ENCODE assay signal across 8 mouse cellular contexts in the genomic region with DNA sequence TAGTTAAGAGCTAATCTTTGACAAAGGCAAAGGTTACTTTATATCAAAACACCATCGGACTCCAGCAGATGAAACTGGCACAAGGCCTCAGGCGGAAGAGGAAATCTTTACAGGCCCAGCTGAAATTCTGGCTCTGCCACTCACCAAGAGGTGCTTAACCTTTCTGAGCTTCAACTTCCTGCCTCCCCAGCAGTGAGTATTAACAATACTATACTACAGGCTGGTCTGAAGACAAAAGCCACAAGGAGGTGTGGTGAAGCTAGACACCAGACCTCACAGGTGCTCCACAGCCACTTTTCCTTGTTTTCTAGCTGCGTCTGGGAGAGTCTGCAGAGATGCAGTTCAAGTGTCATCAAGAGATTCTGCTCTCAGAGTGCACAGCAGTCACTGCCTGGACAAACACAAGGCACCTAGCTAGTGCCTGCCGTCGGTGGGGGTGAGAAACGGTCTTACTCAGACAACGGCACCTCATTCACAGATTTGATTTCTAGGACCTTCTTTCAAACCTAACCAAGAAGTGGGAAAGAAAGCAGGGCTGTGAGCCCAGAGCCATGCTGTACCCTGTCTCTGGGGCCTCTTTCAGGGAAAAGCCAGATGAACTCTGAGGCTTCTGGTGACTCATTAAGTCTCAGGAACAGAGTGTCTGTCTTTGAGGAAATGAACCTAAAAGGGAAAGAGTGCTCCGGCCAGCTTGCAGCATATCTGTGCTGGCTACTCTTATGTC. TPM values are rescaled to one million over a fixed set of nuclear protein-coding genes. Genes with fewer than 3 reads are reported as not detected.
A peak's percentile ranks its signal among the peaks of the same experiment; 100 is the strongest.
DNase-seq lines count a peak whose midpoint lies in the region; ATAC-seq lines count a peak whose summit lies in the region.

No protein-coding gene starts in this region.

- H3K4me1 ChIP-seq in lung, embryonic 16.5 days (replicated peaks; ENCODE audit: control insufficient read depth, insufficient read depth, low read length): peaks cover 13% of the 10 kb centered on the region
- no peaks in the 10 kb centered on the region for H3K4me1 ChIP-seq in midbrain, embryonic 14.5 days (ENCODE audit: control insufficient read depth, insufficient read depth, low read length)

- H3K4me3 ChIP-seq in lung, embryonic 16.5 days (ENCODE audit: low read length): no peak overlapping the region
- H3K4me3 ChIP-seq in midbrain, embryonic 14.5 days (replicated peaks; ENCODE audit: low read depth, low read length): no peak overlapping the region

- H3K27me3 ChIP-seq in lung, embryonic 16.5 days (ENCODE audit: control insufficient read depth, insufficient read depth, low read depth, low read length): no peaks in the 10 kb centered on the region
- no peaks in the 10 kb centered on the region for H3K27me3 ChIP-seq in midbrain, embryonic 14.5 days (ENCODE audit: control insufficient read depth, insufficient read depth, low read length)

- H3K36me3 ChIP-seq in lung, embryonic 16.5 days (ENCODE audit: control insufficient read depth, insufficient read depth, low read length): peaks cover 3% of the 10 kb centered on the region; the same call in 1 of the 2 replicates
- H3K36me3 ChIP-seq in midbrain, embryonic 14.5 days (ENCODE audit: control insufficient read depth, insufficient read depth, low read length): peaks cover 18% of the 10 kb centered on the region

- peak; percentile 75 for ATAC-seq in lung, embryonic 16.5 days (ENCODE audit: low read depth)
- ATAC-seq in midbrain, embryonic 14.5 days (ENCODE audit: low FRiP score, low TSS enrichment): no peak

- peak; percentile 95 for DNase-seq in heart, adult 11 months
- no peak for DNase-seq in heart, postnatal 4 days
- peak; percentile 88 for DNase-seq in R1 (ENCODE audit: low read depth, low spot score)
- peak; percentile 28 to 49 for DNase-seq in heart, postnatal 36 days
- DNase-seq in midbrain, embryonic 14.5 days: no peak
- no peak for DNase-seq in frontal cortex, postnatal 36 days (ENCODE audit: low spot score in 2 of 2)
- DNase-seq in cerebellum, adult 11 months: no peak

- H3K9me3 ChIP-seq in lung, embryonic 16.5 days (ENCODE audit: control insufficient read depth, low read length): no peaks in the 10 kb centered on the region
- H3K9me3 ChIP-seq in midbrain, embryonic 14.5 days (ENCODE audit: control insufficient read depth, low read length): no peaks in the 10 kb centered on the region

- WGBS in lung, embryonic 16.5 days: 26% methylated on average over 8 of the region's 8 CpGs
- WGBS in midbrain, embryonic 14.5 days: 70% methylated on average over 8 of the region's 8 CpGs

- H3K4me2 ChIP-seq in lung, embryonic 16.5 days (ENCODE audit: low read depth, low read length): no peak overlapping the region
- H3K4me2 ChIP-seq in midbrain, embryonic 14.5 days (ENCODE audit: low read length): no peak overlapping the region

- H3K9ac ChIP-seq in lung, embryonic 16.5 days (ENCODE audit: low read length): no peak overlapping the region; the same call in 1 of the 2 replicates
- H3K9ac ChIP-seq in midbrain, embryonic 14.5 days (replicated peaks; ENCODE audit: low read length): no peak overlapping the region

- H3K27ac ChIP-seq in lung, embryonic 16.5 days (ENCODE audit: low read length): peak overlapping the region; percentile 79
- H3K27ac ChIP-seq in midbrain, embryonic 14.5 days (replicated peaks; ENCODE audit: low read depth, low read length): no peak overlapping the region

- intact Hi-C loops in heart, postnatal 36 days (cut with DNase I): no loop called here

RNA-seq across cellular contexts. Expression of gene Tbc1d14, which starts 18.8 kb away (rescaled TPM):
- total RNA-seq in heart, postnatal 4 days (2021): 10 to 100 TPM; 20.6 to 22.6 TPM
- total RNA-seq in heart, postnatal 36 days (2021): 10 to 100 TPM; 13.7 to 14.2 TPM
- 25.2 and 25.9 TPM in 2 replicates for polyA plus RNA-seq in lung, embryonic 16.5 days (2015; fragmentation: Nextera tagmentation; extraction: Ambion mirVana)
- polyA plus RNA-seq in midbrain, embryonic 14.5 days (2014; fragmentation: Nextera tagmentation; extraction: Ambion mirVana): 69.3 and 81.0 TPM in 2 replicates

Comparison
In these comparisons a context has a peak if more than half of its experiments do, and no peak if none do; other contexts are left out.
1. DNase-seq: peak in heart, adult 11 months (single experiment), R1 (single experiment) and heart, postnatal 36 days (2 of 2); none in heart, postnatal 4 days (single experiment), midbrain, embryonic 14.5 days (single experiment), frontal cortex, postnatal 36 days (0 of 2) and cerebellum, adult 11 months (single experiment).